Mouse (Mus musculus): ENCODE data around the gene Foxp1.

The Foxp1 gene

DNA sequence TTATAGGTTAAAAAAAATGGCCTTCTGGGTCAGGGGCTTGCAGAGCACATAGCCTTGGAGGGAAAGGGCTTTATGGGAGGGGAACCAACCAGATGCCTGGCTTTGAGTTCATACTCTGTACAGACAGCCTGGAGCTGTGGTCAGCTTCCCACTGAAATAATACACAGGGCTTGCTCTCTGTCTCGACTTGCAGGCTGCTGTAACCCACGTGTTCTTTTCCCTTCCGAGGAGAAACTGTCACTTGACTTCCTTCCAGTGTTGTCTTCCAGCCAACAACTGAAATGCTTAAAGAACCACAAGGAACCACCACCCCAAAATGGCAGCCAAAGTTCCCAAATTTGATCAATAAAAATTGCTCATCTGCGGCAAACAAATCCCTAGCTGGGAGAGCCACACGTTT lies 451.8 kb downstream of the Foxp1 start:
- no peak for DNase-seq

DNA sequence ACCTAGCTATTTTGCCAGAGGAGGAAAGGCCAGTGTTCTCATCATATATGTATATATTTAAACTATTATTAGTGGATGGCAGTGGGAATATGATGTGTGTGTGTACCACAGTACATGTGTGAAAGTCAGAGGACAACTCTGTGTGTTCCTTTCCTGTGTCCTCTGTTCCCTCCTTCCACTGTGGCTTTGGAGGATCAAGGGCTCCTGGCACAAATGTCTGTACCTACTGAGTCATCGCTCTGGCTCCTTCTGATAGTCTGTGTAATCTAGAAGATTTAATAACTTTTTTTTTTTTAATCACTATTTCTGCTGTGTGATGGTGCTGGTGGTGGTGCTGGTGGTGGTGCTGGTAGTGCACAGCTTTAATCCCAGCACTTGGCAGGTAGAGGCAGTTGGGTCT lies 452.8 kb downstream of the Foxp1 start:
- no peak for DNase-seq

DNA sequence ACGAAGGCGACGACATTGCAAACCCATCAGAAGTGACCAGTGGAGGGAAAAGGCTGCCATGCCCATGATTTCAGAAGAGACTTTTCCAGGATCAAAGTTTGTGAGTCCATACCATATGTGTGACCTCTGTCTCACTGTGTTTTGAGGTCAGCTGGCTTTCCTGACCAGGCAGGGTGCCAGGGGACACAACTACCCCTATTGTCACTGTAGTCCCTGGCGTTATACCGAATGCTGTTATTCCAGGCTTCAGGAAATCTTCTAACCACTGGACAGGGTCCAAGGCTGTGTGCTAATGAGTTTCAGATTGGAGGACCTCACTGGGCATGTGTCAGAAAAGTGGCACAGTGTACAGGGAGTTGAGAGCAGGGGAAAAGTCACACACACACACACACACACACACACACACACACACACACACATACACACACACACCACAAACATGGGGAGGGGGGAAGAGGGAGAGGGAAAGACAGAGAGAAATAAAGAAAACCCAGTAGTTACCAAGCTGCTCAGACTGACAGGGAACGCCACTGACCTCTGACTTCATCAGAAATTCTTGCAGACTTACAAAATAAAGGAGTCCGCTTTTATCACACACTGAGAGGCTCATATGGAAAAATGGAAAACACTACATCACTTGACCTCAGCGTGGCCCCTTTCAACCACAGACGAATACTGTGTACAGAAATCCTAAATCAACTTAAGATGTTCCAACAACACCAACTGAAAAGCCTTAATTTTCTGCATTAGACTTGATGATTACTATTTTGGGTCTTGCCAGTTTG lies 456.8 kb downstream of the Foxp1 start:
- peak; percentile 43 for DNase-seq

DNA sequence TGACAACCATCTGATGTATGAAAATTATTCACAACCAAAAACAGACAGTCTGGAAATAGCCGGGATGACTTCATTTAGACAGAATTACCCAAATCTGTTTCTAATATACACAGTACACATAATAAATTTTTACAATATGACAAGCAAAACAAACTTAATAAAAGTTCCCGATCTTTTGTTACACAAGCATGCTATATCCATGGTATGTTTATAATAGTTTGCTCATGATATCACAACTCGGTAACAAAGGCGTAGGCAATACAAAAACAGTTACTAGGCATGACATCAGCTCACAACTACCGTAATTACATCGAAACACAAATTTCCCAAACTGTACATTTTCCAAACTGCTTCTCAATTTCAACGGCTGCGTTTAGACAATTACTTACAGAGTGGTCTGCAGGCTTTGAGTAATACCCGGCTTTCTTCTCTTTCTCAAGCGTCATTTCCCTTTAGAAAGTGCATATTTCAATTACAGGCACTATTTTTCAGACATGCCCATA lies 458.5 kb downstream of the Foxp1 start:
- no peak for DNase-seq

GRCm38 (mm10) chr6:99062931-99063330 lies 459.6 kb downstream of the Foxp1 start:
- no peak for DNase-seq

- no peak for DNase-seq
Measured at GRCm38 (mm10) chr6:99058688-99059087, 463.8 kb downstream of the Foxp1 start.

DNA sequence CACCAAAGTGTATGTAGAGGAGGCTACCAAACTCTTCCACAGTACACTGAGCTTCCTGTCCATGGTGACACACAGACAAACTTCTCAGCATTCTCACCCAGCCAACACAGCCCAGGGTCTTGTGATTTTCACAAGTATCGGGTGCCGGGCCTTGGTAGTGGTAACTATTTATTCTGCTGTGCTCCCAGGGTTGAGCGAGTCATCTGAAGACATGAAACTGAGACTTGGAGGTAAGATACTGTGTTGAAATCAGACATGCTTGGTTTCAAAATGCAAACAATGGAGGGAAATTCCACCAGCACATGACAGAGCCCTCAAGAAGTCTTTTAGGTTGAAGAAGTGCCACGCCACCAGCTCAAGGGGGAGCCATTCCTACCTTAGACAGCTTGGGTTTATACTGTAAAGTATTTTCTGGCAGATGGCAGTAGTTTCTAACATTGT lies 465.4 kb downstream of the Foxp1 start:
- DNase-seq, result no peak

GRCm38 (mm10) chr6:99056379-99056778 lies 466.1 kb downstream of the Foxp1 start:
- DNase-seq, result no peak

DNA sequence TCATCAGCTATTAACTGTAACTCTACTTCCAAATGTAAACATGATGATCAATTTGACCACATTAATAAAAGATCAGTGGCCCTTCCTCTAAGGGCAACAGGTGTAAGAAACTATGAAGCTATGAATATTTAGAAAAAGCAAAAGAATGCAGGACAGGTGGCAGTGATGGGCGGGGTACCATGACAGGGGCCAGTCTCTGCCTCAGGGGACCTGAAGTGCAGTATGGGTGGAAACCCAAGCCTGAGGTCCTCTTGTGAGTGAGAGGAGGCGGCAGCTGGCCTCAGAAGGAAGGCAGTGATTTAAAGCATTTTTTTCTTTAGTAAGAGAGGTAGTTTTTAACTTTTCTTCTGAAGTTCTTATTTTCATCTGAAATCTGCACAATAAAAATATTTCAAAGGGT lies 468.5 kb downstream of the Foxp1 start:
- DNase-seq, result no peak

GRCm38 (mm10) chr6:99053111-99053510 lies 469.4 kb downstream of the Foxp1 start:
- DNase-seq, result no peak

DNA sequence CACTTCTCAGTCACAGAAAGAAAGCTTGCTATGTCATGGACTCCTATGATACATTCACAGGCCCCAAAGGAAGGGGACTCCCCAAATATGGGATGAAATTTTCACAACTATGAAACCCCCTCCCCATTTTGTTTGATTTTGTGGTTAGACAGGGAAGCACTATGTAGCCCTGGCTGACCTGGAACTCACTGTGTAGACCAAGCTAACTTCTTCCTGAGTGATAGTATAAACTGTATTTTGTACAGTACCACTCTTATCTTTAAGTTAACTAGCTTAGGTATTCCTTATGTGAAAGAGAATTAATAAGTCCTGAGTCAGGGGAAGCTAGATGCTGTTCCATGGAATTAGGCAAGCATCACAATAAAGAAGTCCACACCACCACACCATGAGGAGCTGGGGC lies 470.8 kb downstream of the Foxp1 start:
- no peak for DNase-seq

GRCm38 (mm10) chr6:99050288-99051006 lies 472.1 kb downstream of the Foxp1 start:
- no peak for DNase-seq

DNA sequence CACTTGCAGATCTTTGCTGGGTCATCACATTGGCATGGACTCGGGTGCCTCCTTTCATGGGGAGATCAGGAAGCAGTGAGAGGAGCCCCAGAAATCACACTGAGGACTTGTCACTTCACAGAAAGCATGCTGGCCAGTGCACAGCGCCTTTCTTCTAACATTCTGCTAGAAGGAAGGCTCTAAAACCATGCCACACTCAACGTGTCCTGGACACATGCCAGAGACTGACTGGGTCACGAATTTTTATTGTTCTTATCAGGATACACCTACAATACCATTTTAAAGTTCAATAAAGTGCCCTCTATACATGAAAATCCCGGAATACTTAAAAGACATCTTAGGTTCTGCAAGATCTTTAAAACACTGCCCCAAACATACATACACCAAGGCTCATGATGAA lies 475.2 kb downstream of the Foxp1 start:
- DNase-seq, result no peak

DNA sequence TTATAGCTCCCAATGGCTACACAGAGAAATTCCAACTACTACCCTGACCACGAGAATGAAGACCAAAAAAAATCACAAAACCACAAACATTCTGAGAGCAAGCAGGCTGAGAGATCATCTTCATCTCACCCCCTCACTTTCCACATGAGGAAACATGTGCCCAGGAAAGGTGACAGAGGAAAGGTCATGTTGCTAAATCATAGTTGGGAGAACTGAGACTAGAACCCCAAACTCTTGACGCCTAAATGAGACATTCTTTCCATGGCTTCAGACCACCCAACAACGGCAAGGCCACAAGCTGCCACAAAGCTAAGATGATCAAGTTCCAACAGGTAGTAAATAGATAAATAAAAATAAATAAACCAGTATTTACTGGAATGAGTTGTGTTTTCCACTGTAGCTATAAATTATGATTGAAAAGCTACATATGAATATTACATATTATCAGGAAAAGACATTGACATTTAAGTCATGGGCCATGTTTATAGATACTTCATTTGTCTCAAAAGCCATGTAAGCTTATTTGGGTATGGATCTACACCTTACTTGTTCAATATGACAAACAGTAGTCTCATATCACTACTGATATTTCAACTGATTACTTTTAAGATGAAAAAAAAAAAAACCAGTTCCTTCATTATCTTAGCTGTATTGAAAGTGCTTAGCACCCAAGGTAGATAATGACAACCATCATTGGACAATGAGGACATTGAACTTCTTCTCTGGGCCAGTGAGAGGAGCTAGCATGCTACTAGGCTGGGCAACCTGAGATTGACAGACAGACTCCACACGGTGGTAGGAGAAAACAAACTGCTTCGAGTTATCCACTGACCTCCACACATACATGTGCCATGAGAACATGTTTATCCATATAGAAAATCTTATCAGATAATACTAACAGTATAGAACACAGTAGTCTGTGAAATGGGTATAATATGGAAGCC lies 476.4 kb downstream of the Foxp1 start:
- no peak for DNase-seq

- no peak for DNase-seq
Measured at GRCm38 (mm10) chr6:99043932-99044664, 478.4 kb downstream of the Foxp1 start.

GRCm38 (mm10) chr6:99043226-99043625 lies 479.3 kb downstream of the Foxp1 start:
- no peak for DNase-seq

DNA sequence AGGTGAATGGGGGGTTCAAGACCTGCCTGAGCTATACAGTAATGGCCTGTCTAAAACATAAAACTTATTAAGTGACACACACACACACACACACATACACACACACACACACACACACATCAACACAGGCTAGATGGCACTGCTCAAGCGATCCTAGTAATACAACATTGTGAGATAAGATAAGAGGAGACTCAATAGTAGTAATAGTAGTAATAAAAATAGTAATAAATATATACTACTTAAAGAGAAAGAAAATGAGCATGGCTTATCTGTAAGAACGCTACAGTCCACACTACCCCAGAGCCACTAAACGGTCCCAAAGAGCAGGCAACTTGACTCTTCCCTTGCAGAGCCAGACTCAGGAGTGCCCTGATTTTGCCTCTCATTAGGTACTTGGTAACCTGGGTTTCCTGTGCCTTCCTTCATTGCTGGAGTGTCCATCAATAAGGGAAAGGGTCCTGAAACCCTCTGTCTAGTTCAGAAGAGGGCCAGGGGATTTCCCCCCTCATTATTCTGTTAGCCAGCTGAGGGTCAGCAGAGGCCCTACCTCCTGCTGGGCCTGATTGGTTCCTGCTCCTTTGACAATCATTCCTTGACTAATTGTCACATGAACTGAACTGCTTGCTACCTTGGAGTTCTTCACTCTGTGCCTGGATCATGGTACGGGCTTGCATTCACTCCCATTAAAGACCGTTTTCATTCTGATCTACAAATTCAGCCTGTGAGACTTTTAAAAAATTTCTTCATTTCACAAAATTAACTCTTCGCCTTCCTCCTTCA lies 480.2 kb downstream of the Foxp1 start:
- DNase-seq, result no peak

- no peak for DNase-seq
Measured at GRCm38 (mm10) chr6:99038977-99039376, 483.5 kb downstream of the Foxp1 start.

DNA sequence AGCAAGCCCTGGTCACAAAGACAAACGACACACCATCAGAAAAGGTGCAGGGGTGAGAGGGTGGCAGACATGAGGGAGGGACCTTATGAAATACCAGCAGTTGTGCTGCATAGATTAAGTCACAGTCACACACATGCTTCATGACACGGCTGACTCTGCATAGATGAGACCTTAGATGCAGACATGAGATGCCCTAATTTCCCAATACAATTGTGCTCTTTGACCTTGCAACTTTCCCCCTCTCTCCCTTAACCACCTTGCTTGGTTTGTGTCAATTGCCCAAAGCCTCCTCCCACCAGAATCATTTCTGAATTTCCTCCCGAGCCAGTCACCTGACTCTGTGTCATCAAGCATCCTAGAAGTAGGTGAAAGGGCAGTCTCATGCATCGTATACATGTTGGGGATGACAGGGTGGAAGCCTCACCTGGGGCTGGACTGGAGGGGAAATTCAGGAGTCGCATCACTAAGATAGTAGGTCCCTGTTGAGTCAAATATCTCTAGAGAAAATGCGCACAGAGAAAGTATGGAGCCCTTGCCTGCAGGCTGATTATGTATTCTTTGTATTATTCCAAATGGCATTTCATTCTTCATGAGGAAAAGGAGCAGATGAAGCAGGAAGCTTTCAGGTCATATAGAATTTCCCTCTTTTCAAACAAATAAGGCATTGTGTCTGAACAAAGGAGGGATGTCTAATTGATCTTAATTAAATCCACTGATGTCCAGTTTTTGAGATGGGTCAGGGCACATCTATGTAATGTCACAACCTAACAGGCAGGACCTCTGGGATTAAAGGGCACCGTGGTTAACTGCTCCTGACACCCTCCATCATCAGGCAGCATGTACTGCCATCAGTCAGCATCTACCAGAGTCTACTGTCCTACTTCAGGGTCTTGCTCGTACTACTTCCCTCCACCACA lies 486.8 kb downstream of the Foxp1 start:
- no peak for DNase-seq

GRCm38 (mm10) chr6:99033062-99033461 lies 489.5 kb downstream of the Foxp1 start:
- peak; percentile 70 for DNase-seq
